Mouse (Mus musculus): ENCODE measurements at regions not wholly inside any gene's neighbourhood (a gene's known extent, or its start where the extent isn't known, plus 50 kb on each side); places are given as distances from the start of the nearest gene placed in this dataset.

DNA sequence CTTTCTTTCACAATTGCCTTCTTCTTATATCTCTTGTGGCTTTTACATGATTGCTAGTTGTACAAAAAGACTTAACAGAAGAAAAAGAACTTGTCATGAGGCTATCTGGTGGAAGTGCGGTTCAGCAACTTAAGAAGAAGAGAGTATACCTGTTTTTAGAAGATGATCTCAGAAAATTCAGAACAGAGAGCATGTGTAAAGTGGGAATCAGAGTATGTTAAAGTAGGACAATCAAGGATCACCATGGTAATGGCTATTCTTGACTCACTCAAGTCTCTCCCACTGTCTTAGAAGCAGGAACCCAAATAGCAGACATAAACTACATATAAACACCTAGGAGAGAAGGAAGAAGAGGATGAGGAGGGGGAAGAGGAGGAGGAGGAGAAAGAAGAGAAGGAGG lies 857.9 kb upstream of the Nr2f1 start:
- no peak for DNase-seq (ENCODE audit: low read depth, low spot score)

DNA sequence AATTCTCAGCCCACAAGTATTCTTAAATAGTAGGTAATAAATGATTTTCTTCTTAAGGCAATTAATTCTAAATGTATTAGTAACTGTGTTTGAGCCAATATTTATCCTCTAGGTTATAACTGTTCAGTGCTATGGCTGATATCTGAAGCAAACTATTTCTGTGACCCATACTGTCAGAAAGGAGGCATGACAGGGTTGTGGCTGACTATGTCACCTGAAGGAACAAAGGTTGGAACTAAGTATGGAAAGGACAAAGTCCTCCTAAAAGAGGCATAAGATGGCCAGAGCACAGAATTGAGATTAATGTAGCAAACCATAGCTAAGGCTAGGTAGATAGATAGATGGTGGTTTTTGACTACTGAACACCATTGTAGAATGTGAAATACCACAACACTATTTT lies 854.9 kb upstream of the Nr2f1 start:
- no peak for DNase-seq (ENCODE audit: low read depth, low spot score)

DNA sequence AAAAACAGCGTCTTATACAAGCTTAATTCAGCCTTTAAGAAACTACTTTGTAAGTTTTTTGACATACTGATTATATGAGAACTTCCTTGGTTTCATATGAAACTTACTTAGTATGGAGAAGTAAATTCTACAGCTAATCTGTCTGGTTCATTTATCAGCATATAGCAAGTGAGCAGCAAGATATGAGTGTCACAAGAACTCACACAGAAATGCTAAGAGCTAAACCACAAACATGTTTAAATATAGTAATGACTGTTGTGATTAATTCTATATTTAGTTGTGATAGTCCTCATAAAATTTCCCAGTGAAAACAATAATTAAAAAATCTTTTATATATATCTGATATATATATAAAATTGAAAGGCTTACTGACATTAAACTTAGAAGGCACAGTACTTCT lies 853.9 kb upstream of the Nr2f1 start:
- no peak for DNase-seq (ENCODE audit: low read depth, low spot score)

DNA sequence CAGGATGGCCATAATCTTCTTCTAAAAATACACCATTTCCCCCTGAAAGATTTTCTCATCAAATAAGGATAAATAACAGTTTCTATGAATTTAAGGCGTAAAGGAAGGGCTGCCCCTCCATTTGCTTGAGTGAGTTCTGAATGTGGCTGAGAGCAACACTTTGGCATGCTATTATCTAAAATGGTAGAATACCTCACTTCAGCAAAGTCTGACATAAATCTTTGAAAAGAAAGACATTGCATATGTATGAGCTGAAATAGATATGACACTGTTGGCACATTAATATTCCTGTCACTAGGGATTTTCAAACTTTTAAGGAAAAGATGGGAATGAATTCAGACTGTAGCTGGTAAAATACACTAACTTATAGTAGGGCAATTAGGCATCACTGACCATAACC lies 847.7 kb upstream of the Nr2f1 start:
- no peak for DNase-seq (ENCODE audit: low read depth, low spot score)

DNA sequence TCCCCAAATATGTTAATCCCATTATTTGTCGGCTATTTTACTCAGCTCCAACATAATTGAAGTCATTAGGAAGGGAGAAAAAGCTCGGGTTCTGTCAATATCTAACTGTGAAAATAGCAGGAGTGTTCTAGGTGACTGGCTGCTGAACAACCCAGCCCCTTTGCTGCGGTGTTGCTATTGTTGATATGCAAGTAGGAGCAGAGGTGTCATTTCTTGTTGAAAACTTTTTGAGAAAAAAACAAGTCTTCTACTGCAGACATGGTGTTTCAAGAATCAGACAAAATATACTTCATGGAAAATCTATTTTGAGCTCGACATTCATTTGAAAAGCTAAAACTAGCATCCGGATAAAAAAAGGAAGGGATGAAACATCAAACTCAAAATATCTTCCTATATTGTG lies 845.1 kb upstream of the Nr2f1 start:
- DNase-seq (ENCODE audit: low read depth, low spot score), result no peak

DNA sequence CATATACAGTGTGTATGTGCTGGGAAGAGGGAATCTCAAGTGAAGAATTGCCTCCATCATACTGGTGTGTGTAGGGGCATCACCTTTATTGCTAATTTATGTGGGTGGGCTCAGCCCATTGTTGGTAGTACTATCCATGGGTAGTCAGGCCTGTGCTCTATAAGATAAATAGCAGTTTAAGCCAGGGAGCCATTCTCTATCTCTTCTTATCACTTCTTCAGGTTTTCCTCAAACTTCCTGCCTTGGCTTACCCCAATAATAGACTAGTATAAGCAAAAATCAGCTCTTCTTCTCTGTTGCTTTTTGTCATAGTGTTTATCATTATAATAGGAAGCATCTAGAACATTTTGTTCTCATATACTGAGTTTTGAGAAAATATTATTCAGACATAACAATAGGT lies 838.3 kb upstream of the Nr2f1 start:
- no peak for DNase-seq (ENCODE audit: low read depth, low spot score)

DNA sequence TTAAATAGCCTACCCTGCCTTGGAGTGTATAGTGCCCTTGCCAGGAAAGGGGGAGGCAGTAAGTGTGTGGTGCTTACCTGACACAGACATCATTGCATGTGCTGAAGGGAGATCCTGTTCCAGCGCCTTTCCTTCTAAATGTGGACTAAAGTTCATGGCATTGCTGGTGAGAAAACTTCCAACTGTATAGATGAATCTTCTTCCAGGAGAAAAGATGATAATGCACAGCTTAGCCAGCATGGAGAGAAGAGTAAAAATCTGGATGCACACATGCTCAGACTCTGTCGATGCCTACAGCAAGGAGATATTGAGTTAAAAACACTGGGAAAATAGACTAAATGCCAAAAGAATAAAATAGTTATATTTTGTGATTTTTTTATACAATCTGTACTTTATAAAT lies 835.7 kb upstream of the Nr2f1 start:
- no peak for DNase-seq (ENCODE audit: low read depth, low spot score)

DNA sequence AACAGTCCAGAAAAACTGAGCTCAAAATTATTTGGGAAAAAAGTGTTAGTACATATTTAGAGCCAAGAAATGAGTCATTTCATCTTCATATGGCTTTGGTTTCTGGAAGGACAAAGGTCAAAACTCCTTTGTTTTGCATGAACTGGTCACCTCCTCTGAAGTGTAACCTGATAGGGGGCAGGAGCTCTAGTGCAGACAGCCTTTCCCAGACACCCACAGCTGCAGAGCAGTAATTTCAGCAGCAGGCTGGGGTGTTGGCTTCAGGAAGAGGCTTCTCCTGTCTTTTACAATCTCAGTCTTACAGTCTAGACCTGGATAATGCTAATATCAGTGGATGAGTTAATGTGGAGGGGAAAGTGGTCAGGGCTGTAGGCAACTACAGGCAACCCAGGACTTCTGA lies 830.4 kb upstream of the Nr2f1 start:
- DNase-seq (ENCODE audit: low read depth, low spot score), result peak; percentile 95

DNA sequence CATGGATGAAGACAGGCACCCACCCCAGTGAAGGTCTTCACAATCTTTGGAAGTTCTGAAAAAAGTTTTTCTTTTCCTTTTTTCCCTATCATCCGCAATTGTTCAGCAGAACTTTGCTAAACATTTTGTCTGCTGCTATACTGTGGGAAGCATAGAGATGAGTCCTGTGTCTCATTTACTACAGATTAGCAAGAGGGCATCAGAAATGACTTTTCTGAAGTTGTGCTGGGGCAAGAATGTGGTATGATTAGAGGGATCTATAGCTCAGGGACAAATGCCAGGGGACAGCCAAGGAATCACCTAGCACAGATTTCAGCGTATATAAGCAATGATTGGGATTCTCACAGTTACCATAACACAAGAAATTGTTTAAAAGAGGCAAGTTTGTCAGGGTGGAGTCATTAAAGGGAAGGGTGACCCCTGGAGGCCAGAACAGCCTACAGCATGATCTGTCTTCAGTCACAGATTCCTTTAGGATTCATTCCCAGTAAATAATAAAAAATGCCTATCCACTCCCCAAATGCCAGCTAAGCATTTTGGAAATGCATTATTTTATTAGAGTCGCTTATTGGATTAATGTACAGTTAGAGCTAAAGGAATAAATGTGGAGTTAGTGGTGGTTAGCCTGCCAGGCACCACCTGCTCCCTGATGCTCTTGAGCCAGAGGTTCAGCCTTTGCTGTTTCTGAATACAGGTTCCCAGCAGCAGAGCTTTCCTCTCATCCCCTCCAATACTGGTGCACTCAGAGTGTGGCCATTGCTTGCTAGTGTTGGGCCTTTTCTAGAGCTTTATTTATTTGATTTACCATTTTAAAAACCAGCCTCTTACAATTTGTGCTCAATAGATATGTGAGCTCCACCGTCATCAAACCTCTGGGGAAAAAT lies 828.6 kb upstream of the Nr2f1 start:
- peak; percentile 78 for DNase-seq (ENCODE audit: low read depth, low spot score)

DNA sequence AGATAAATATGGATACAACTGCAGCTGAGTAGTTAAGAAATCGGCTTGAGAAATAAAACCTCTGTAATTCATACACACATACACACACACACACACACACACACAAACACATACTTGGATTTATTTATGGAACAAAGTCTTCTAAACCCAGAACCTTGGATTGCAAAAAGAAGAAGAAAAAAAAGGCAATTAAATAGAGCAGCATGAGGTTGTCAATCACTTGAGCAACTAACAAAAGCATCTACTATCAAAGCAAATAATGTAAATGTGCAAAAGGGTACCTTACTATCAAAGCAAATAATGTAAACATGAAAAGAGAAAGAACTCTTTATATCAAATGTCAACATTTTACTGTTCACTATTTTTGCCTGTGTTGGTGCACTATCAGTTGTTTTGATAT lies 826.1 kb upstream of the Nr2f1 start:
- no peak for DNase-seq (ENCODE audit: low read depth, low spot score)

DNA sequence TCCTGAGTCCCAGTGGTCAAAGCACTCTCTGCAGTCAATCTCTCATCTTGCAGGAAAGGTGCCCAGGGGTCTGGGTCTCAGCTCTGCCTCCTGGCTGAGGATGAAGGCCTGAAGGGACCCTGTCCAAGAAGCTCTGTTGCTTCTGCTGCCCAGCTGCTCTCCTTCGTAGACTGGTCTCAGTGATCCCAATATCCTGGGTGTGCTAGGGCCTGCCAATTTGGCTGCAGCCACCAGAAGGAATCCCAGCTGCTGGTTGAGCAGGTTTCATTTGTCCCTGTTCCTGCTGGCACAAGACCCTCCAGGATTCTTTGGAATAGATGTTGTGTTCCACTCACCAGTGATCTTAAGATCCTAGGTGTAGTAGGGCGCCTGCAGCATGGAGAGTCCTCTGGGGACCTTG lies 818.5 kb upstream of the Nr2f1 start:
- DNase-seq (ENCODE audit: low read depth, low spot score), result no peak

DNA sequence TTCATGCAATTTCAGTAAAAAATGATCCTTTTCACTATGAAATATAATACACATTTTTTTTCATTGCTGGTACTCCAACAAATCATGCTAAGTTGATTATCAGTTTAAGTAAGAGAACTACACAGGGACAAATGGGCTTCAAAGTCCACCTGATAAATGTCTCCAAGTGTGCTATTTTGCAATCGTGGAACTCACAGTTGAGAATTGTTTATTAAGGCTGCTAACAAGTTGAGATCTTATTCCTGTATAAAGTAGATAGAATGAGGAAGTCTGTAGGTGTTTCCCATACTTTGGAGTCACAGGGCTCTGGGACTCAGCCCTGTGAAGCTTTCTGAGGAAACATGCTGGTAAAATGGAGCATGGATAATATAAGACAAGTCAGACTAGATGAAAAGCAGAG lies 803.8 kb upstream of the Nr2f1 start:
- DNase-seq (ENCODE audit: low read depth, low spot score), result no peak

DNA sequence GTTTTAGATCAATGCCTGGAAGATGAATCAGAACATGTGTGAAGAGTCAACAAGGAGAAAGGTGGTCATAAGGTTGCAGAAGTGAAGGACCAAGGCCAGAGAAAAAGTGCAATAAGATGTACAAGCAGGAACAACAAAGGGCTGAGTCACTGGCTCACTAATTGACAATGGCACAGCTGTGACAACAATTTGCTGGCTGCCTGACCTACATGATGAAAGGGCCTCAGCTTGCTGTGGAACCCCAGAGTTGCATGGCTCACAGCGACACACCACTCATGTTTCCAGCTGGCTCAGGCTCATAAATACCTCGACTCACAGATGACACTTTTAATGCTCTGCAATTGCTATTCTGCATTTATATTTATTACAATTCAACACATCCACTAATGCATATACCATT lies 799.3 kb upstream of the Nr2f1 start:
- DNase-seq (ENCODE audit: low read depth, low spot score), result peak; percentile 14

DNA sequence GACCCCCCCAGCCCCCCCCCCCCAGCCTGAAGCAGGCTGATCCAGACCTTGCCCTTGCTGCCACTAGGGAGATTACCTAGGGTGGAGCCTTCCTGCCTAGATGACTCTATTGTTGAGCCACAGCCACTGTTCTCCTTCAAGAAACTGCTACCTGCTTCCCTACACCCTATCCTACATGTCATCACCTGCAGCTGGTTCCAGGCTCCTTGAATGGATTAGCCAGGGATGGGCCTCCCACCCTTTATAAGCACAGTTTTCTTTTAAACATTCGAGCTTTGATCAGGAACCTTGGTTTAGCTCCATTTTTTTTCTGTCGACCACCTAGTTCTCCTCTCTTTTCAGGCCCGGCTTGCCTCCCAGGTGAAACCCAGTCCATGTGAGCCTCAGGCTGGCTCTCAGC lies 792.8 kb upstream of the Nr2f1 start:
- DNase-seq (ENCODE audit: low read depth, low spot score), result no peak

DNA sequence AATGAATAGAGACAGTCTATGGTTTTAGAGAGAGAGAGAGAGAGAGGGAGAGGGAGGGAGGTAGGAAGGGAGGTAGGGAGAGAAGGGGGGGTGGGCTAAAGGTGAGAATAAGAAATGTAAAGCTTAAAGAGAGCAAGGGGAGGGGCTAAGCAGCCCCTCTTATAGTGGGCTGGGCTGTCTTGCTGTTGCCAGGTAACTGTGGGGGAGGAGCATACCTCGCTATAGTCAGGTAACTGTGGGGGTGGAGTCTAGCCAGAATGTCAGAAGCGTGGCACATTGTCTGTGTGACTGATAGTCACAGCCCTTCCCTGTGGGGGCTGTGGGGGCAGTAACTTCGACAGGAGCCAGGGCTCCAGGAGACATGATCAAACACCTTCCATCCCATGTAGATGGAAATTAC lies 786.4 kb upstream of the Nr2f1 start:
- DNase-seq (ENCODE audit: low read depth, low spot score), result no peak

DNA sequence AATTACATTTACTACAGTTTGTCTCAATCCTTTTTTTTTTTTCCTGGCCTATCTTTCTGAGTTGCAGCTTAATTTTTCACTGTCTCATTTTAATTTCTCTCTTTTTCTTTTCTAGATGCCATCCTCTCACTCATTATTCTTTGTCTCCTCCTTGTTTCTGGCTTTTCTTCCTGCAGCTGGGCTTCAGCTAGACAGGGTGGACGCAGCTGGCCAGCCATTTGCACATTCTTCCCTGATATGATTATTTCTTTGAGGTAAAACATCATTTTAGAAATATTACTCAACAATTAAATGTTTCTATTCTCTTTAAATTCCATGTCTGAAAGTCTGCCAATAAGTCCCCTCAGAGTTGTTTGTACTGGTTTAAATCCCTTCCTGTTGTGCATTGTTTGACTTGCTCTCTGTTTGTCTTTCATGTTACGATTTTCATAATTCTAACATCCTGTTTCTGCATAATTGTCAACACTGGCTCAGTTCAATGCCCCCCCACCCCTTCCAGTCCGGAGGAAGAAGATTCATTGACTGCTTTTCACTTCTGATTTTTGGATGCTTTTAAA lies 777.7 kb upstream of the Nr2f1 start:
- DNase-seq (ENCODE audit: low read depth, low spot score), result no peak

DNA sequence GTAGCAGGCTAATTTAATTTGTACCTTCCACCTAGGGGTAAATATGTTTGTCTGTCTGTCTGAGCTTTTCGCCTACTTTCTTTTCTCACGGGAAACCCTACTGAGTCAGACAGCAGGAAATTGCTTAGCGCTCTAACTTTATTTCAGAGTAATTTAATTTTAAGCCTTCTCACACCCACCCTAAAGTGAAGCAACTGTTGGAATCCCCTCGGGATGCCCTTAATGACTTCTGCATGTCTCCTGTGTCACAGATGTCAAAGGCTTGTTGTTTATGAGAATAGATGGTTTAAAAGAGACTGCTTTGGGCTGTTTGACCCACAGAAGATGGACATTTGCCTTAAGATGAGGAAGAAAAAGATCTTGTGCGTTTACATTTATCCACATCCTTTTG lies 738.8 kb upstream of the Nr2f1 start:
- no peak for DNase-seq (ENCODE audit: low read depth, low spot score)

DNA sequence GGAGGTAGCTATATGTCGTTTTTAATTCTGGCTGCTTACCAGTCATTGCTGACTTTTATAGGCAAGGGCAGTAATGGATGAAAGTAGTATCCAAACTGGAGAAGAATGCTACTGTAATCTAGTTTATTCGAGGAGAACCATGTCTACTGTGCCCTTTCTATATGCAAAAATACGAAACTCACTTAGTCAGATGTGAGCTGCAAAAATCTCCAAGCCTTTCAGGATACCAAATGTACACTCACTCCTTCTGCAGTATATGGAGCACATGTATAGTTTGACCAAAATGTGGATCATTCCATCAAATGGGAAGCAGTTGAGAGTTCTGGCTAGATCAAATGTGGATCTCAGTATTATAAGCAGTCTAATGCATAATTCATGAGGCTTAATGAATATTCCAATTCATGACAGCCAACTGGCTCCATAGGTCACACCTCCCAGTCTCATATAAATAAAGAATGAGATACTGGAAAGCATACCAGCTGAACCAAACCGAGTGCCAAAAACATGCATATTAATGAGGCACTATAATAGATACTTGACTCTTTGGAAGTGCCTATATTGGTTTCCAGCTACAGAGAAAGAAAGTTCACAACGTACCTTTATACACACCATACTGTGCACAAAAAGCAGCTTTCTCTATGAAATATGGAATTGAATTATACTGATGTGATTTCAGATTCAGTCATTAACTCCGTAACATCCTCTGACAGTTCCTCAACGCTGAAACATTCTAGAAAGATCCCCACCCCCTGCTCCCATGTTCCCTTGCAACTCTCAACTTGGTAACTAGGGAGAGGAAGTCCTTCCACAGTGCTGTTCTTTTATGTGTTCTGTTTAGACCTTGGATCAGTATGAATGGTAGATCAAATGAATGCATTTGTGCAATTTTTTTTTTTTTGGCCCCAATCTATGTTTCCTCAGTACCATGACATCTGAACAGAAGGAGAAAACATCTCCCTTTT lies 738.1 kb upstream of the Nr2f1 start:
- DNase-seq (ENCODE audit: low read depth, low spot score), result no peak

DNA sequence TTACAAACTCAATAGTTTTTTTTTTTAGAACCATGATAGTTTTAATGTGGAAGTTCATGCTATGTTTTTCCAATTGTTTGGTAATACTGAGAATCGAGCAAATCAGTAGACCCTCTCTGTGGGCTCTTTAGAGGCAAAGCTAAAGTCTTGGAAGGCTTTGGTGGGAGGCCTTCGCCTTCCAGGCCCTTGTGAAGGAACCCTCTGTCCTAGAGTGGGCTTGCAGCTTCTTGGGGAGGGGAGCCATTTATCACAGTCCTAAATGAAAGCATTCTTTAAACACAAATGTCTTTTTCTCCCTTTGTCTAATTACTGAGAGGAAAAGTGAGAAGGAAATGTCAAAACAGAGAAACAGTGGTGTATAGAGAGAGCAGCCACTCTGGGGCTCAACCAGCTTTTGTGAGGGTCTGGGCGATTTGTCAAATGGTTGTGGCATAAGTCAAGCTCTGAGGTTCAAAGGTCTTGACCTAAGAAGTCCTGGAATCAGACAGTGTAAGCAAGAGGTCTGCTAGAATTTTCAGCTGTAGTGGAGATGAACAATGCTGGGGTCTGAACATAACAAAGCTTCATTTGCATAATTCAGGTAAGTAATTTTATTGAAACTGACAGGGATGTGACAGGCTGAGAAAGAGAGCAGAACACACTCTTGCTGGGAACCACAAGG lies 736.6 kb upstream of the Nr2f1 start:
- no peak for DNase-seq (ENCODE audit: low read depth, low spot score)

DNA sequence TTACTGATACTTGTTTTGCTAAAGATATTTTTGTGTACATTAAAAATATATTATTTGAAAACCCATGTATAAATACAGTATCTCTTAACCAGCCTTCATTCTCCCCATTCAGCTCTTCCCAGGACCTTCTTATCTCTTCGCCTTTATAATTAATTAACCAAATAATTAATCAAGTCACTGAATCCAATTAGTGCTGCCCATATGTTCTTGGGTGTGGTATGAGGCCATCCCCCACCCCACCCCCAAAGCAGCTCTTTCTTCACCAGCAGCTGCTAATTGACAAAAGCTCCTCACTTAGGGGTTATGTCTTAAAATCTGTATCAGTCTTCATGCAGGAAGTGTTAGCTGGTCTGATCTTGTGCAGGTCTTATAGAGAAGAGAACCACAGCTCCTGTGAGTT lies 728.8 kb upstream of the Nr2f1 start:
- DNase-seq (ENCODE audit: low read depth, low spot score), result no peak

DNA sequence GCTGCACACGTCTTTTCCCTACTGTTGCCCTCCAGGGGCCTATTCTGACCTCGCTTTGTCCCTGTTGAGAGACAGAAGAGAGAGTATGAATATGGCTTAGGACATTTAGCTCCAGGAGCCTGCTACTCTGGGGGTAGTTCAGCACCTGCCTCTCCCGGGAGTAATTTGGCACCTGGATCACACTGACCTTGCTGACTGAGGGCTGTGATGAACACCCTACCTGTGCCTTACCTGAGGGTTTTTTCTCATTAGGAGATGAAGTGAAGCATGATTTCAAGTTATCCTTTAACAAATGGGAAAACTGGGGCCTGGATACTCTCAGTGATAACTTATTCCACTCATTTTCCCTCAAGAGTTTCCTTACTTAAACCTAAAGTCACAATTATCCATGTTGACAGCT lies 721.2 kb upstream of the Nr2f1 start:
- DNase-seq (ENCODE audit: low read depth, low spot score), result no peak

DNA sequence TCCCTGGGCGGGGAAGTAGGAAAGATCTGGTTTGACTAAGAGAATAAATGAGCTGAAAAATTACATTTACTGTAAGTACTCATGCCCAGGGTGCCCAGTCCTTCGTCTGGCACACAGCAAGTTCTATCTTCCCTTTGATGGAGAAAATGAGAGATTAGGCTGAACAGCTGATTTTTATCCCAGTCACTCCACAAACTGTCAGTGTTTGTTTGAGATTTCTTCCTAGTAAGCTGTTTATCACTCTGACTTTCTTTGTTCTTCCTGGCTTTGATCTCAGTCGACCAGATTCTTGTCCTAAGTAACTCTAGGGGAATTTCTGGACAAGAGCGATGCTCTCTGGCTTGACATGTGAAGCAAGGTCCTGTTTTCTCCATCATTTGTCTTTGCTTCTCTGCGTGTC lies 710.3 kb upstream of the Nr2f1 start:
- no peak for DNase-seq (ENCODE audit: low read depth, low spot score)

Measured in 3T3-L1 (cell line).